Mouse (Mus musculus) hindbrain, embryonic 13.5 days (tissue): ENCODE measurements around the gene Olfr165. TPM values are rescaled to one million over a fixed set of nuclear protein-coding genes. Genes with fewer than 3 reads are reported as not detected.
"Not testable (repeated sequence)": the region's sequence is repeated elsewhere in the genome, so short reads cannot be mapped to it uniquely, and the experiment has no call there.

Source experiments
- ATAC-seq: fragments of 200-750 bp; cut with Nextera tagmentation; 2 replicates; pipeline ENCODE4 v1.8.0; 2017; ENCODE audit warnings: moderate TSS enrichment; ENCODE audit not compliant: low FRiP score
- H3K27ac ChIP-seq: fragments of 300-500 bp; sonication (generic); 2 replicates; pipeline ENCODE4 v1.5.1; 2015; ENCODE audit warnings: inconsistent platforms, mild to moderate bottlenecking, moderate library complexity
- H3K27me3 ChIP-seq: fragments of 300-500 bp; sonication (generic); 2 replicates; pipeline ENCODE4 v1.6.1; 2015; ENCODE audit warnings: mild to moderate bottlenecking, inconsistent platforms
- H3K36me3 ChIP-seq: fragments of 300-500 bp; sonication (generic); 2 replicates; pipeline ENCODE4 v1.6.1; 2015; ENCODE audit warnings: mild to moderate bottlenecking, inconsistent platforms
- H3K4me1 ChIP-seq: fragments of 300-500 bp; sonication (generic); replicated peaks from 2 replicates; pipeline ENCODE4 v1.6.1; 2015; ENCODE audit warnings: inconsistent platforms
- H3K4me2 ChIP-seq: fragments of 300-500 bp; sonication (generic); 2 replicates; pipeline ENCODE4 v1.6.1; 2015; ENCODE audit warnings: inconsistent platforms, mild to moderate bottlenecking, moderate library complexity
- H3K4me3 ChIP-seq: fragments of 300-500 bp; sonication (generic); 2 replicates; pipeline ENCODE4 v1.5.1; 2015; ENCODE audit warnings: mild to moderate bottlenecking, inconsistent platforms
- H3K9ac ChIP-seq: fragments of 300-500 bp; sonication (generic); 2 replicates; pipeline ENCODE4 v1.6.1; 2015; ENCODE audit warnings: mild to moderate bottlenecking, inconsistent platforms
- H3K9me3 ChIP-seq: fragments of 300-500 bp; sonication (generic); 2 replicates; pipeline ENCODE4 v1.6.1; 2016; ENCODE audit warnings: inconsistent platforms
- WGBS: fragments of 180-500 bp; shearing (Covaris S2); methylation state at CpG from one replicate; pipeline ENCODE4 v1.1.7; 2015; 5-methylcytosine and 5-hydroxymethylcytosine counted together
- polyA plus RNA-seq: library from polyadenylated mRNA; unstranded; fragments of >200 nt; fragmentation: Nextera tagmentation; extraction: Ambion mirVana; gene quantifications from 2 replicates; pipeline ENCODE4 v1.2.1, GENCODE M21; 2015

The Olfr165 gene
- not detected in 2 replicates for polyA plus RNA-seq

DNA sequence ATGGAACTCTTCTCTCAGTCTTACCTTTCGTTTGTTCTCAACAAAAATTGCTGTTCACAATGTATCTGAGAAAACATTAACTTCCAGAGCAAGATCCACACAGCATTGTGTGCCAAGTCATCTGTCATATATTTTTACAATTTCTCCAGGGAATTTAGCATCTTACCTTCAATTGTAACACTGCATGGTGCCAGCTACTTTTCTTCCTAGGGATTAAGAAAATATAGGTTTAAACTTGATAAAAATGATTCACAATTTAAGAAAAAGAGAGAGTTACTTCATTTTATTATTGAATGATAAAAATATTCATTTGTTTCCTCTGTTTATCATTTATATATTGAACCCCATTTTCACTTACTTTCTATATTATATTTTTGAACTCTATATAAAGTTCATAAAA is at the start of gene Olfr165:
Gene Olfr165 (minus strand): TSS at position 101 of the 400 bp plus-strand sequence.
- H3K4me2 ChIP-seq: no peak within 1 kb of the TSS
- WGBS: 61% methylated on average over 1 of the region's 1 CpGs
- ATAC-seq: no peak
- H3K4me3 ChIP-seq: no peak within 1 kb of the TSS
- H3K9me3 ChIP-seq: no peaks in the 10 kb centered on the region
- no peaks in the 10 kb centered on the region for H3K36me3 ChIP-seq
- no peak within 1 kb of the TSS for H3K27ac ChIP-seq
- no peaks in the 10 kb centered on the region for H3K27me3 ChIP-seq
- H3K4me1 ChIP-seq: no peaks in the 10 kb centered on the region
- no peak within 1 kb of the TSS for H3K9ac ChIP-seq

DNA sequence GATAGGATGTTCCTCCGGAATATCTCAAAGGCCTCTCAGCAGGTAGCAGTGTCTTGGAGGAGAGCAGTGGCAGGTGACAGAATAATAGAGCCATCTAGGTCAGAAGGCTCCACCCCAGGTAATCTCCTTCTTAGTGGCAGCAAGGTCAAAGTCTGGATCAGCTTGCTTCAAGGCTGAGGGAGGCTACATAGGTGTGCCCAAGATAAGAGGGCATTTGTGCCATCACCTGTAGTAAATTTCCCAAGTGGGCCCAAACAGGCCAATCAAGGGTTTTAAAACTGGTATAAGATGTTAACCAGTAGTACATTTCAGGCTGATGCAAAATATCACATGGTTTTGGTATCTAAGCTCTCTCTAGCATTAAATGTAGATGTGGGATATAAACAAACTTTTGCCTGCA is 41.4 kb upstream of the Olfr165 start:
- H3K36me3 ChIP-seq: no peaks in the 10 kb centered on the region
- ATAC-seq: no peak
- no peaks in the 10 kb centered on the region for H3K4me1 ChIP-seq
- no peak overlapping the region for H3K9ac ChIP-seq
- H3K27ac ChIP-seq: no peak overlapping the region
- H3K4me2 ChIP-seq: no peak overlapping the region
- 91% methylated on average over 1 of the region's 1 CpGs for WGBS
- no peaks in the 10 kb centered on the region for H3K9me3 ChIP-seq
- H3K27me3 ChIP-seq: no peaks in the 10 kb centered on the region
- H3K4me3 ChIP-seq: no peak overlapping the region

DNA sequence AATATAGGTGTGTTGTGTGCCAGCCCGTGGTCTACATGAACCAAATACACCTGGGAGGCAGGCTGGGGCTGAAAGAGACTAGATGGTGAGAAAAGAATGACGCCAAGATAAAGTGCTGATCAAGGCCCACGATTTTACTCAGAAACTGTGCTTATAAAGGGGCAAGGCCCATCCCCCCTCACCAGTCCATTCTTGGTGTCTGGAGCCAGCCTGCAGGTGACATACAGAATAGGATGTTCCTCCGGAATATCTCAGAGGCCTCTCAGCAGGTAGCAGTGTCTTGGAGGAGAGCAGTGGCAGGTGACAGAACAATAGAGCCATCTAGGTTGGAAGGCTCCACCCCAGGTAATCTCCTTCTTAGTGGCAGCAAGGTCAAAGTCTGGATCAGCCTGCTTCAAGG is 35.8 kb upstream of the Olfr165 start:
- not testable (repeated sequence) for H3K36me3 ChIP-seq, H3K4me3 ChIP-seq, ATAC-seq, H3K27ac ChIP-seq, H3K27me3 ChIP-seq, H3K9ac ChIP-seq, H3K9me3 ChIP-seq, H3K4me2 ChIP-seq, H3K4me1 ChIP-seq
- WGBS: 83% methylated on average over 4 of the region's 4 CpGs

DNA sequence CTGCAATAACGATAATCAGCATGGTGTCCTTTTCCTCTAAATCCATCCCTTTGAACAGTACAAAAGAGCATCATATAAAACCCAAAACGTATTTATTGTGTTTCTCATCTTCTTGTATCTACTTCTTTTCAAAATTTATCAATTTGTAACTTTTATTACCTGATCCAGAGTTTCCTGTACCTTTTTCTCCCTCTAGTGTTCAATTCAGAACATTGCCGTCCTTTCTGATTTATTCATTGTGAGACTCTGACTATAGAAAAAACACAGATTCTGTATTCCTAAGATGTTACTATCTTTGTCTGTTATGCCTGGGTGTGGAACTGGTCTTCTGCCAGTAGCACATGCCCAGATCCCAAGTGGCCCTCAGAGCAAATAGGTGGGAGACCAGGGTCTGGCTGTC is 35.0 kb downstream of the Olfr165 start:
- Histone ChIP-seq H3K27ac (no peak overlapping the region), H3K4me1 (no peaks in the 10 kb centered on the region), H3K9ac (no peak overlapping the region), H3K9me3 (no peaks in the 10 kb centered on the region), H3K4me2 (no peak overlapping the region), H3K4me3 (no peak overlapping the region), H3K36me3 (no peaks in the 10 kb centered on the region), H3K27me3 (no peaks in the 10 kb centered on the region)
- ATAC-seq: no peak
- 60% methylated on average over 3 of the region's 3 CpGs for WGBS

Other genes starting within 250 kb of the Olfr165 start
- not detected in 2 replicates for gene Olfr164, start 109.1 kb downstream of the Olfr165 start, polyA plus RNA-seq
- not detected in 2 replicates for gene Olfr166, start 60.6 kb upstream of the Olfr165 start, polyA plus RNA-seq
- gene Olfr167, start 99.1 kb upstream of the Olfr165 start, polyA plus RNA-seq: not detected in 2 replicates
- not detected in 2 replicates for gene Olfr168, start 112.4 kb upstream of the Olfr165 start, polyA plus RNA-seq
- gene Olfr169, start 148.7 kb upstream of the Olfr165 start, polyA plus RNA-seq: not detected in 2 replicates
- gene Olfr170, start 188.7 kb upstream of the Olfr165 start, polyA plus RNA-seq: not detected in 2 replicates
- gene Olfr171, start 206.8 kb upstream of the Olfr165 start, polyA plus RNA-seq: not detected in 2 replicates